Mouse (Mus musculus): ENCODE data around the gene Adprm. TPM values are rescaled to one million over a fixed set of nuclear protein-coding genes. Genes with fewer than 3 reads are reported as not detected.

Adprm gene
- total RNA-seq, 2 experiments from 2014 or later, result 6.8 to 9.9 TPM

GRCm38 (mm10) chr11:67011635-67012034 is 40.8 kb downstream of the Adprm start:
- H3K4me3 ChIP-seq, result no peak overlapping the region
- no peak for DNase-seq
- TF ChIP-seq CTCF (IDR thresholded peaks at IDR 0.05), result no peak
- intact Hi-C loops (cut with DNase I), result no loop called here
- H3K27ac ChIP-seq, result no peak overlapping the region

- TF ChIP-seq CTCF (IDR thresholded peaks at IDR 0.05), result no peak
- intact Hi-C loops (cut with DNase I), result no loop called here
- DNase-seq, result no peak
- no peak overlapping the region for H3K27ac ChIP-seq
- no peak overlapping the region for H3K4me3 ChIP-seq
Observed at GRCm38 (mm10) chr11:67010430-67010829, 42.0 kb downstream of the Adprm start.

- no peak for DNase-seq
- intact Hi-C loops (cut with DNase I), result no loop called here
- TF ChIP-seq CTCF (IDR thresholded peaks at IDR 0.05), result no peak
- Histone ChIP-seq H3K27ac (no peak overlapping the region), H3K4me3 (no peak overlapping the region)
Observed at GRCm38 (mm10) chr11:67008528-67008927, 43.9 kb downstream of the Adprm start.

- no peak for DNase-seq
- no peak for TF ChIP-seq CTCF (IDR thresholded peaks at IDR 0.05)
- Histone ChIP-seq H3K27ac (no peak overlapping the region), H3K4me3 (no peak overlapping the region)
- intact Hi-C loops (cut with DNase I), result no loop called here
Observed at GRCm38 (mm10) chr11:67007961-67008360, 44.4 kb downstream of the Adprm start.

GRCm38 (mm10) chr11:67002911-67003310 is 49.5 kb downstream of the Adprm start:
- no peak for TF ChIP-seq CTCF (IDR thresholded peaks at IDR 0.05)
- no peak for DNase-seq

GRCm38 (mm10) chr11:67001717-67002116 is 50.7 kb downstream of the Adprm start:
- no peak for TF ChIP-seq CTCF (IDR thresholded peaks at IDR 0.05)
- H3K27ac ChIP-seq, result no peak overlapping the region
- DNase-seq, result no peak
- H3K4me3 ChIP-seq, result no peak overlapping the region
- intact Hi-C loops (cut with DNase I), result no loop called here

More at GRCm38 (mm10) chr11:67002911-67003310, 49.5 kb downstream of the Adprm start:
- H3K4me3 ChIP-seq, result no peak overlapping the region
- H3K27ac ChIP-seq, result no peak overlapping the region
- intact Hi-C loops (cut with DNase I), result no loop called here

- no peak overlapping the region for H3K27ac ChIP-seq
- no peak overlapping the region for H3K4me3 ChIP-seq
- DNase-seq, result no peak
- TF ChIP-seq CTCF (IDR thresholded peaks at IDR 0.05), result no peak
- intact Hi-C loops (cut with DNase I), result no loop called here
Observed at GRCm38 (mm10) chr11:67000671-67001070, 51.7 kb downstream of the Adprm start.

- Histone ChIP-seq H3K27ac (no peak overlapping the region), H3K4me3 (no peak overlapping the region)
- no peak for TF ChIP-seq CTCF (IDR thresholded peaks at IDR 0.05)
- DNase-seq, result no peak
- intact Hi-C loops (cut with DNase I), result no loop called here
Observed at GRCm38 (mm10) chr11:66998467-66999403, 53.7 kb downstream of the Adprm start.

- intact Hi-C loops (cut with DNase I), result no loop called here
- DNase-seq, result no peak
- H3K4me3 ChIP-seq, result no peak overlapping the region
- TF ChIP-seq CTCF (IDR thresholded peaks at IDR 0.05), result no peak
- H3K27ac ChIP-seq, result no peak overlapping the region
Observed at GRCm38 (mm10) chr11:66996446-66996845, 55.9 kb downstream of the Adprm start.

GRCm38 (mm10) chr11:66993674-66994073 is 58.7 kb downstream of the Adprm start:
- Histone ChIP-seq H3K4me3 (no peak overlapping the region), H3K27ac (no peak overlapping the region)
- TF ChIP-seq CTCF (IDR thresholded peaks at IDR 0.05), result no peak
- intact Hi-C loops (cut with DNase I), result no loop called here
- DNase-seq, result no peak

GRCm38 (mm10) chr11:66992150-66992549 is 60.2 kb downstream of the Adprm start:
- no peak for TF ChIP-seq CTCF (IDR thresholded peaks at IDR 0.05)

More at GRCm38 (mm10) chr11:66992150-66992549, 60.2 kb downstream of the Adprm start:
- intact Hi-C loops (cut with DNase I), result no loop called here
- no peak for DNase-seq
- Histone ChIP-seq H3K27ac (no peak overlapping the region), H3K4me3 (no peak overlapping the region)

Small RNAs within 50 kb of the gene (microRNA-seq; reads per million reads assigned to microRNA genes)
- not detected for gene Mir6923

Other genes starting within 250 kb of the Adprm start
- under 1 TPM in 1 of 2 experiments, not detected in 1; 0.05 TPM for gene Pirt, start 140.6 kb downstream of the Adprm start, total RNA-seq (2021)
- not detected for gene Tmem238l, start 96.0 kb downstream of the Adprm start, total RNA-seq (2021)
- 1 to 10 TPM in 1 of 2 experiments, under 1 TPM in 1; 0.66 to 1.3 TPM for gene Tmem220, start 27.4 kb downstream of the Adprm start, total RNA-seq (2021)
- 10 to 100 TPM in 1 of 2 experiments, 1 to 10 TPM in 1; 5.6 to 10.3 TPM for gene Sco1, start 76 bp upstream of the Adprm start, total RNA-seq (2021)
- gene Myh3, start 25.7 kb upstream of the Adprm start, total RNA-seq (2021), result 10 to 100 TPM in 1 of 2 experiments, 1 to 10 TPM in 1; 7.8 to 15.3 TPM
- gene Myh2, start 118.4 kb upstream of the Adprm start, total RNA-seq (2021), result 1,000 to 10,000 TPM; 1,238 to 3,712 TPM
- 1,000 to 10,000 TPM; 1,466 to 5,880 TPM for gene Myh1, start 147.5 kb upstream of the Adprm start, total RNA-seq (2021)
- over 10,000 TPM; 14,648 to 28,741 TPM for gene Myh4, start 185.4 kb upstream of the Adprm start, total RNA-seq (2021)
- 100 to 1,000 TPM; 172 to 287 TPM for gene Myh8, start 224.5 kb upstream of the Adprm start, total RNA-seq (2021)

Data from gastrocnemius, adult 2 months (tissue).